Mouse (Mus musculus): ENCODE results near the gene Irf2bpl. TPM values are rescaled to one million over a fixed set of nuclear protein-coding genes. Genes with fewer than 3 reads are reported as not detected.
A peak's percentile ranks its signal among the peaks of the same experiment; 100 is the strongest.

Irf2bpl gene
- polyA plus RNA-seq, 1 experiment from 2014 or later, result 80.2 TPM

GRCm38 (mm10) chr12:86905203-86905602, 20.6 kb upstream of the Irf2bpl start:
- 6% methylated on average over 4 of the region's 4 CpGs for WGBS
- H3K27me3 ChIP-seq (ENCODE audit: control insufficient read depth, insufficient read depth, low read length), result no peaks in the 10 kb centered on the region
- H3K4me1 ChIP-seq (ENCODE audit: control insufficient read depth, insufficient read depth, low read length), result peaks cover 11% of the 10 kb centered on the region; the same call in 1 of the 2 replicates
- H3K9me3 ChIP-seq (ENCODE audit: control insufficient read depth, low read length), result no peaks in the 10 kb centered on the region
- ATAC-seq (ENCODE audit: low FRiP score, low TSS enrichment) (peak; percentile 31; the same call in 1 of the 2 replicates), DNase-seq (peak; percentile 77)
- 0 out of 2 replicates have a peak overlapping the region, but pooled peaks have one; percentile 5 for H3K27ac ChIP-seq (replicated peaks; ENCODE audit: low read depth, low read length)
- no peak overlapping the region for H3K4me3 ChIP-seq (replicated peaks; ENCODE audit: low read depth, low read length)
- H3K36me3 ChIP-seq (ENCODE audit: control insufficient read depth, insufficient read depth, low read length), result no peaks in the 10 kb centered on the region
- H3K9ac ChIP-seq (replicated peaks; ENCODE audit: low read length), result no peak overlapping the region
- no peak overlapping the region for H3K4me2 ChIP-seq (ENCODE audit: low read length)

GRCm38 (mm10) chr12:86903828-86904806, 19.5 kb upstream of the Irf2bpl start:
- no peak overlapping the region for H3K9ac ChIP-seq (replicated peaks; ENCODE audit: low read length)
- 89% methylated on average over 11 of the region's 11 CpGs for WGBS
- H3K4me3 ChIP-seq (replicated peaks; ENCODE audit: low read depth, low read length), result no peak overlapping the region
- H3K27me3 ChIP-seq (ENCODE audit: control insufficient read depth, insufficient read depth, low read length), result no peaks in the 10 kb centered on the region
- peaks cover 16% of the 10 kb centered on the region for H3K4me1 ChIP-seq (ENCODE audit: control insufficient read depth, insufficient read depth, low read length)
- DNase-seq (no peak), ATAC-seq (ENCODE audit: low FRiP score, low TSS enrichment) (no peak)
- no peak overlapping the region for H3K4me2 ChIP-seq (ENCODE audit: low read length)
- no peak overlapping the region for H3K27ac ChIP-seq (replicated peaks; ENCODE audit: low read depth, low read length)
- H3K36me3 ChIP-seq (ENCODE audit: control insufficient read depth, insufficient read depth, low read length), result no peaks in the 10 kb centered on the region
- no peaks in the 10 kb centered on the region for H3K9me3 ChIP-seq (ENCODE audit: control insufficient read depth, low read length)

GRCm38 (mm10) chr12:86899461-86900179, 15.0 kb upstream of the Irf2bpl start:
- DNase-seq (peak; percentile 9), ATAC-seq (ENCODE audit: low FRiP score, low TSS enrichment) (no peak)
- Histone ChIP-seq H3K27ac (replicated peaks; ENCODE audit: low read depth, low read length) (0 out of 2 replicates have a peak overlapping the region, but pooled peaks have one; percentile 15), H3K4me1 (ENCODE audit: control insufficient read depth, insufficient read depth, low read length) (peaks cover 46% of the 10 kb centered on the region), H3K36me3 (ENCODE audit: control insufficient read depth, insufficient read depth, low read length) (no peaks in the 10 kb centered on the region), H3K27me3 (ENCODE audit: control insufficient read depth, insufficient read depth, low read length) (no peaks in the 10 kb centered on the region), H3K4me2 (ENCODE audit: low read length) (no peak overlapping the region), H3K9me3 (ENCODE audit: control insufficient read depth, low read length) (no peaks in the 10 kb centered on the region), H3K4me3 (replicated peaks; ENCODE audit: low read depth, low read length) (no peak overlapping the region), H3K9ac (replicated peaks; ENCODE audit: low read length) (no peak overlapping the region; the same call in 1 of the 2 replicates)
- 75% methylated on average over 11 of the region's 11 CpGs for WGBS

GRCm38 (mm10) chr12:86898448-86898847, 13.8 kb upstream of the Irf2bpl start:
- no peaks in the 10 kb centered on the region for H3K27me3 ChIP-seq (ENCODE audit: control insufficient read depth, insufficient read depth, low read length)
- peak overlapping the region; percentile 99 for H3K27ac ChIP-seq (replicated peaks; ENCODE audit: low read depth, low read length)
- WGBS, result 50% methylated on average over 3 of the region's 3 CpGs
- H3K36me3 ChIP-seq (ENCODE audit: control insufficient read depth, insufficient read depth, low read length), result no peaks in the 10 kb centered on the region
- peak overlapping the region; percentile 58 for H3K9ac ChIP-seq (replicated peaks; ENCODE audit: low read length)
- no peak for DNase-seq
- no peak overlapping the region for H3K4me3 ChIP-seq (replicated peaks; ENCODE audit: low read depth, low read length)
- ATAC-seq (ENCODE audit: low FRiP score, low TSS enrichment), result no peak
- peak overlapping the region; percentile 69 for H3K4me2 ChIP-seq (ENCODE audit: low read length)
- H3K9me3 ChIP-seq (ENCODE audit: control insufficient read depth, low read length), result no peaks in the 10 kb centered on the region
- H3K4me1 ChIP-seq (ENCODE audit: control insufficient read depth, insufficient read depth, low read length), result peaks cover 53% of the 10 kb centered on the region

- H3K36me3 ChIP-seq (ENCODE audit: control insufficient read depth, insufficient read depth, low read length), result no peaks in the 10 kb centered on the region
- peaks cover 59% of the 10 kb centered on the region for H3K4me1 ChIP-seq (ENCODE audit: control insufficient read depth, insufficient read depth, low read length)
- DNase-seq (no peak), ATAC-seq (ENCODE audit: low FRiP score, low TSS enrichment) (no peak)
- H3K4me3 ChIP-seq (replicated peaks; ENCODE audit: low read depth, low read length), result no peak overlapping the region
- H3K27ac ChIP-seq (replicated peaks; ENCODE audit: low read depth, low read length), result peak overlapping the region; percentile 99
- no peaks in the 10 kb centered on the region for H3K27me3 ChIP-seq (ENCODE audit: control insufficient read depth, insufficient read depth, low read length)
- peak overlapping the region; percentile 58 for H3K9ac ChIP-seq (replicated peaks; ENCODE audit: low read length)
- 17% methylated on average over 7 of the region's 7 CpGs for WGBS
- H3K4me2 ChIP-seq (ENCODE audit: low read length), result peak overlapping the region; percentile 69
- H3K9me3 ChIP-seq (ENCODE audit: control insufficient read depth, low read length), result no peaks in the 10 kb centered on the region
Measured at GRCm38 (mm10) chr12:86897769-86898273, 13.2 kb upstream of the Irf2bpl start.

GRCm38 (mm10) chr12:86896921-86897512, 12.4 kb upstream of the Irf2bpl start:
- Histone ChIP-seq H3K27ac (replicated peaks; ENCODE audit: low read depth, low read length) (peak overlapping the region; percentile 99), H3K27me3 (ENCODE audit: control insufficient read depth, insufficient read depth, low read length) (no peaks in the 10 kb centered on the region), H3K9me3 (ENCODE audit: control insufficient read depth, low read length) (no peaks in the 10 kb centered on the region), H3K9ac (replicated peaks; ENCODE audit: low read length) (peak overlapping the region; percentile 58), H3K36me3 (ENCODE audit: control insufficient read depth, insufficient read depth, low read length) (no peaks in the 10 kb centered on the region), H3K4me2 (ENCODE audit: low read length) (peak overlapping the region; percentile 69), H3K4me3 (replicated peaks; ENCODE audit: low read depth, low read length) (peak overlapping the region; percentile 32), H3K4me1 (ENCODE audit: control insufficient read depth, insufficient read depth, low read length) (peaks cover 66% of the 10 kb centered on the region)
- WGBS, result 7% methylated on average over 7 of the region's 7 CpGs
- DNase-seq, result peak; percentile 68
- no peak for ATAC-seq (ENCODE audit: low FRiP score, low TSS enrichment)

GRCm38 (mm10) chr12:86896441-86896890, 11.9 kb upstream of the Irf2bpl start:
- ATAC-seq (ENCODE audit: low FRiP score, low TSS enrichment) (no peak), DNase-seq (peak; percentile 63)
- Histone ChIP-seq H3K36me3 (ENCODE audit: control insufficient read depth, insufficient read depth, low read length) (no peaks in the 10 kb centered on the region), H3K27ac (replicated peaks; ENCODE audit: low read depth, low read length) (peak overlapping the region; percentile 99), H3K9me3 (ENCODE audit: control insufficient read depth, low read length) (no peaks in the 10 kb centered on the region), H3K4me1 (ENCODE audit: control insufficient read depth, insufficient read depth, low read length) (peaks cover 71% of the 10 kb centered on the region), H3K4me2 (ENCODE audit: low read length) (peak overlapping the region; percentile 69), H3K9ac (replicated peaks; ENCODE audit: low read length) (peak overlapping the region; percentile 58), H3K27me3 (ENCODE audit: control insufficient read depth, insufficient read depth, low read length) (no peaks in the 10 kb centered on the region), H3K4me3 (replicated peaks; ENCODE audit: low read depth, low read length) (peak overlapping the region; percentile 32)
- WGBS, result 3% methylated on average over 7 of the region's 7 CpGs

All from midbrain, embryonic 14.5 days (tissue).